Mouse (Mus musculus) urinary bladder, postnatal 14 days (tissue): ENCODE data around the gene Wdr48.

Experiments used
- DNase-seq: peaks from one replicate; pipeline ENCODE4 v3.0.0; 2021; ENCODE audit warnings: low spot score

Gene Wdr48

GRCm38 (mm10) chr9:119970221-119970620, 75.5 kb downstream of the Wdr48 start:
- DNase-seq, result peak; percentile 76

- DNase-seq, result peak; percentile 77
These were observed 76.3 kb downstream of the Wdr48 start for GRCm38 (mm10) chr9:119970763-119971656.

- no peak for DNase-seq
These were observed 77.5 kb downstream of the Wdr48 start for GRCm38 (mm10) chr9:119972166-119972565.

GRCm38 (mm10) chr9:119972582-119972981, 77.9 kb downstream of the Wdr48 start:
- no peak for DNase-seq

GRCm38 (mm10) chr9:119973281-119973680, 78.6 kb downstream of the Wdr48 start:
- no peak for DNase-seq

GRCm38 (mm10) chr9:119973869-119974520, 79.3 kb downstream of the Wdr48 start:
- no peak for DNase-seq

GRCm38 (mm10) chr9:119974609-119975008, 79.9 kb downstream of the Wdr48 start:
- no peak for DNase-seq

- DNase-seq, result no peak
These were observed 80.6 kb downstream of the Wdr48 start for GRCm38 (mm10) chr9:119975286-119975685.
